Mouse (Mus musculus) kidney, adult 2 months (tissue): ENCODE data around the gene Lyzl4. TPM values are rescaled to one million over a fixed set of nuclear protein-coding genes. Genes with fewer than 3 reads are reported as not detected.

Source experiments
- DNase-seq: peaks from one replicate; pipeline ENCODE4 v3.0.0; 2021
- H3K27ac ChIP-seq: fragments of 200-500 bp; 2 replicates; pipeline ENCODE4 v1.5.1; 2012; ENCODE audit warnings: low read depth, low read length, control low read depth, inconsistent platforms; ENCODE audit not compliant: insufficient read depth
- H3K27me3 ChIP-seq: fragments of 200-500 bp; replicated peaks from 2 replicates; pipeline ENCODE4 v1.6.1; 2012; ENCODE audit warnings: mild to moderate bottlenecking, moderate library complexity, low read length, inconsistent platforms; ENCODE audit not compliant: control insufficient read depth, insufficient read depth
- H3K36me3 ChIP-seq: fragments of 200-500 bp; 2 replicates; pipeline ENCODE4 v1.6.1; 2012; ENCODE audit warnings: mild to moderate bottlenecking, moderate library complexity, low read length, inconsistent platforms; ENCODE audit not compliant: control insufficient read depth, insufficient read depth
- H3K4me1 ChIP-seq: fragments of 200-500 bp; 2 replicates; pipeline ENCODE4 v1.6.1; 2011; ENCODE audit warnings: low read length; ENCODE audit not compliant: control insufficient read depth, insufficient read depth
- H3K4me3 ChIP-seq: fragments of 200-500 bp; 2 replicates; pipeline ENCODE4 v1.5.1; 2011; ENCODE audit warnings: mild to moderate bottlenecking, low read depth, low read length, control low read depth; ENCODE audit not compliant: insufficient read depth
- CTCF ChIP-seq: fragments of 200-500 bp; conservative IDR thresholded peaks from 2 replicates; pipeline ENCODE4 v1.5.1; 2011; ENCODE audit warnings: low read depth, mild to moderate bottlenecking, control low read depth, low read length, moderate library complexity, mixed read lengths; ENCODE audit not compliant: insufficient read depth, insufficient read length
- POLR2A ChIP-seq: fragments of 200-500 bp; IDR thresholded peaks from one replicate; pipeline ENCODE4 v1.6.1; 2011; ENCODE audit warnings: low read depth, low read length, control low read depth
- WGBS: fragments of 180-500 bp; shearing (Covaris S2); methylation state at CpG from one replicate; pipeline ENCODE4 v1.1.7; 2018; 5-methylcytosine and 5-hydroxymethylcytosine counted together
- polyA plus RNA-seq: library from polyadenylated mRNA; depleted of rRNA; stranded (reverse); fragments of >200 nt; gene quantifications from 2 replicates; pipeline ENCODE4 v1.2.3, GENCODE M21; 2012

The Lyzl4 gene
- polyA plus RNA-seq, 1 experiment, result 0.11 TPM

DNA sequence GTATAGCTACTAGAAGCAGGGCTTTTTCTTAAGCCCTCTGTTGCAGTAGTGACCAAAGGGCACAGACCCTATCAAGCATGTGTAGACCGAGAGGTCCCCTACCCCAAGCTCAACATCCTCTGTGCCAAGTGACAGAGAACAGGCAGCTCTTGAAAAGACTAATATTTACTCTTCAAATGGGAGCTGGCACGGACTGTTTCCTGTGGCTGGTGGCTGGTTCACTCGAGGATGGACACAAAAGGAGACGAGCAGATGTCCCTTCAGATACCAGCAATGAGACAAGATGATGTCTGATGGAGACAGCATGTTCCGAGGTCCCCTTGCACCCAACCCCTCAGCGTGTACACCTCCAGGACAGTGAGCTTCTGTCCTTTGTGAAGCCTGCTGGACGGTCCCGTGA lies 35.6 kb upstream of the Lyzl4 start:
- DNase-seq, result no peak
- no peak for TF ChIP-seq CTCF
- TF ChIP-seq POLR2A, result no peak
- Histone ChIP-seq H3K27me3 (no peaks in the 10 kb centered on the region), H3K36me3 (no peaks in the 10 kb centered on the region), H3K27ac (no peak overlapping the region), H3K4me3 (no peak overlapping the region), H3K4me1 (no peaks in the 10 kb centered on the region)
- 67% methylated on average over 8 of the region's 8 CpGs for WGBS

DNA sequence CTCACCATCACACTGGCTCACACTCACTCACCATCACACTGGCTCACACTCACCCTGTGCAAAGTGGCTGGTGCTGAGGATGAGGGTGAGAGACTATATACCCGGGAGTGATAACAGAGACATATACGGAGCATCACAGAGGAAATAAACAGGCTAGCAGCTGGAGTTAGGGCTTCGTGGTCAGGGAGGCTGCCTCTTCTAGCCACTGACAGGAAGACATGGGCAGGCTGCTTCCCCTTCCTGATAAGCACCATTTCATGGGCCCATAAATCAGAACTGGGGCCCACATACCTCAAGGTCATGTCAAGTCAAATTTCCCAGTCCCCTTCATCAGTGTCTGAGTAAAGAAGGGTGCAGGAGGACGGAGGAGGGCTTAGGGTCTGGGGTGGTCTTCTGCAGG lies 35.2 kb upstream of the Lyzl4 start:
- Histone ChIP-seq H3K4me3 (no peak overlapping the region), H3K4me1 (no peaks in the 10 kb centered on the region), H3K27ac (no peak overlapping the region), H3K27me3 (no peaks in the 10 kb centered on the region), H3K36me3 (no peaks in the 10 kb centered on the region)
- 38% methylated on average over 4 of the region's 4 CpGs for WGBS
- DNase-seq, result no peak
- TF ChIP-seq POLR2A, result no peak
- TF ChIP-seq CTCF, result no peak

DNA sequence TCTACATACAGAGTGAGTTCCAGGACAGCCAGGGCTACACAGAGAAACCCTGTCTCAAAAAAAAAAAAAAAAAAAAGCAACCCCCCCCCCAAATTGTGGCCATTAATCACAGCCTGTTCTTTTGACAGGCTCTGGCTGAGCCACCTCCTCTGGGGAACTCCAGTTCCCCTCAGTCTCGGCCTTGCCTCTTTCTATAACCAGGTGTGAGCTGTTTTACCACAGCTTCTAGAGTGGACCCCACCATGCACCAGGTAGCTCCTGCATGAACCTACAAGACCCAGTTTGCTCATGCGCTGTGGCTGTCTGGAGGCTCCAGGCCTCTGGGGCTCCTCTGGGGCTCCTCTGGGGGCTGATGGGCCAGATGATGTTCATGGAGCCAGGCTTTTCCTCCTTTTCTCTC lies 33.7 kb upstream of the Lyzl4 start:
- Histone ChIP-seq H3K36me3 (no peaks in the 10 kb centered on the region), H3K27ac (no peak overlapping the region), H3K27me3 (no peaks in the 10 kb centered on the region), H3K4me3 (no peak overlapping the region), H3K4me1 (no peaks in the 10 kb centered on the region)
- no peak for DNase-seq
- TF ChIP-seq CTCF, result no peak
- TF ChIP-seq POLR2A, result no peak
- 86% methylated on average over 2 of the region's 2 CpGs for WGBS

DNA sequence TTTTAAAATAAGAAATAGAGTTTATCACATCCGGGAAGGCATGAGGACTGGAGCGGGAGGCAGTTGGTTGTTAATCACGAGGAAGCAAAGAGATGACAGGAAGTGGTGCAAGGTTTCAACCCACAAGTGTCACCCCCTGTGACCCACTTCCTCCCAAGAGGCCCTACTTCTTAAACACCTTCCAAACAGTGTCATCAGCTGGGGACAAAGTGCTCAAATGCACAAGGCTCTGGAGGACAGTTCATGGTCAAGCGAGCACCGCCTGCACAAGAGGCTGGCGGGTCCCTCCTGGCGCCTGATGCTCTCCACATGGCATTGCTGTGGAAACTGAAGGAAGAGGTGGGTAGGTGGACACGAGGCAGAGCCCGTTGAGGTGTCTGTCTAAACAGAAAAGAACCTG lies 33.1 kb upstream of the Lyzl4 start:
- peak; percentile 51 for DNase-seq
- Histone ChIP-seq H3K27me3 (no peaks in the 10 kb centered on the region), H3K27ac (no peak overlapping the region), H3K36me3 (no peaks in the 10 kb centered on the region), H3K4me1 (no peaks in the 10 kb centered on the region), H3K4me3 (no peak overlapping the region)
- WGBS, result 52% methylated on average over 9 of the region's 9 CpGs
- TF ChIP-seq CTCF, result no peak
- TF ChIP-seq POLR2A, result no peak

DNA sequence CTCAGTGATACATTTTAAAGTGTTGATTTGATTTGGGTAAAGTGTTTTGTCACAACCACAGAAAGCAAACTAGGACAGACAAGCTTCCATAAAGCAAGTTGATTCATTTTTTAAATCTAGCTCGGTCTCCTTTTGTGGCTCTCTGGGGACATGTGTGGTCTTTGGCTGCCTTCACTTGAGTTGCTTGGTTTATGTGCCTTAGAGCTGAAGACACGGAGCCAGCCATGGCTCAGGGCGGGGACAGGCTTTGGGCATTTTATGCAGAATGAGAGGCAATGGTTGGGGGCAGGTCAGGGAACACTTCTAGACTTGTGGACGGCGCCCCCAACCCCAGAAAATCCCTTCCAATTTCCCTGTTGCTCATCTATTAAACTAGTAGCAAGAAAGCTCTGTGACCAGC lies 31.8 kb upstream of the Lyzl4 start:
- WGBS, result 82% methylated on average over 5 of the region's 5 CpGs
- H3K4me3 ChIP-seq, result no peak overlapping the region
- TF ChIP-seq POLR2A (no peak), CTCF (no peak)
- DNase-seq, result no peak
- no peak overlapping the region for H3K27ac ChIP-seq
- H3K27me3 ChIP-seq, result no peaks in the 10 kb centered on the region
- H3K4me1 ChIP-seq, result no peaks in the 10 kb centered on the region
- no peaks in the 10 kb centered on the region for H3K36me3 ChIP-seq

DNA sequence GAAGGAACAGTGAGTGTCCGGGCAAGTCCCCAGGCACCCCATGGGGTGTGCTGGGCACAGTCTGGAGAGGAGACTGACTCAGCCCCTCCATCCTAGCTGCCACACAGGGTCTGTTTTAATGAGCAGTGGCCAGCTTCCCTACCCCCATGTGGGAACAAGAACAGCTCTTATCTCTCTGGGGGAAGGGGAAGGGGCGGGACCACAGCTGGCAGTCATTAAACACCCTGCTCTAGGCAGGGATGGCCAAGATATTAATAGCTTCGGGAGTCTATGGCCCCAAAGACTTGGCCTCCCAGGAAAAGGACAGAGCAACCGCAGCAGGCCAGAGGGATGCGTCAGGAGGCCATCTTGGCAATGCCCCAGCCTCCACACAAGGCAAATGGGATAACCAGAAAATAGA lies 30.4 kb upstream of the Lyzl4 start:
- Histone ChIP-seq H3K27me3 (no peaks in the 10 kb centered on the region), H3K36me3 (no peaks in the 10 kb centered on the region), H3K4me3 (no peak overlapping the region), H3K27ac (no peak overlapping the region), H3K4me1 (no peaks in the 10 kb centered on the region)
- peak; percentile 35 for DNase-seq
- TF ChIP-seq CTCF (no peak), POLR2A (no peak)
- WGBS, result 53% methylated on average over 5 of the region's 5 CpGs

DNA sequence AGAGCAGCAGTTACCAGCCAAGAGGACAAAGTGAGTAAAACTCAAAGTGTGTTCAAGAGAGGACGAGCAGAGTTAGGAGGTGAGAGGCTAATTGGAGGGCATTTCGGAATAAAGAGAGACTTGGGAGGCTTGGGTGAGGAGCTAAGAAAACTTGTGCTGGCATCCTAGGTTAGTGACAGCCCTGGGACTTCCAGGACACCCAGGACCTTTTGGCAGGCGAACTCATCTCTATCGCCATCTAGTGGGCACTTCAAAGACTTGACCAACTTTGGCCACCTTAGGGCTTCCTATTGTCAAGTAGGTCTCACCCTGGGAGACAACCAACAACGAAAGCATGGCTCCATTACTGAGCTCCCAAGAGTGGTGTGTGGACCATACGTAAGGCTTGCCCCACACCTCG lies 29.4 kb upstream of the Lyzl4 start:
- Histone ChIP-seq H3K4me1 (no peaks in the 10 kb centered on the region), H3K27ac (no peak overlapping the region), H3K36me3 (no peaks in the 10 kb centered on the region), H3K4me3 (no peak overlapping the region), H3K27me3 (no peaks in the 10 kb centered on the region)
- DNase-seq, result peak; percentile 66
- TF ChIP-seq CTCF (peak; percentile 68), POLR2A (no peak)
- WGBS, result 31% methylated on average over 7 of the region's 7 CpGs

DNA sequence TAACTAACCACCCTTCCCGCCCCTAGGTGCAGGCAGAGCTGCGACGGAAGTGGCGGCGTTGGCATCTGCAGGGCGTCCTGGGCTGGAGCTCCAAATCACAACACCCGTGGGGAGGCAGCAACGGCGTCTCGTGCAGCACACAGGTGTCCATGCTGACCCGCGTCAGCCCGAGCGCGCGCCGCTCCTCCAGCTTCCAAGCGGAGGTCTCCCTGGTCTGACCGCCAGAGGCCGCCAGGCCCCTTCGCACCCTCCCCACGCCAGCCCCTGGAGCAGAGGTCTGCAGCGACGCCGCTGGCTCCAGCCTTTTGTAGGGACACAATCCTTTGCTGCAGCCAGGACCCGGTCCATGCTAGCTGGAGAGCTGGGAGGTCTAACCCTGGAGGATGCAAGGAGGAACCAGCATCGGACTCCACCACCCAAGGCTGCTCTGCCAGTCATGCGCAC lies 27.5 kb upstream of the Lyzl4 start:
- H3K27ac ChIP-seq, result no peak overlapping the region
- H3K27me3 ChIP-seq, result no peaks in the 10 kb centered on the region
- TF ChIP-seq CTCF, result peak; percentile 52
- TF ChIP-seq POLR2A, result no peak
- H3K4me1 ChIP-seq, result no peaks in the 10 kb centered on the region
- no peaks in the 10 kb centered on the region for H3K36me3 ChIP-seq
- H3K4me3 ChIP-seq, result peak overlapping the region; percentile 0; the same call in 1 of the 2 replicates
- WGBS, result 2% methylated on average over 28 of the region's 28 CpGs
- peak; percentile 50 for DNase-seq
